Mouse (Mus musculus) heart, adult 2 months (tissue): ENCODE results near the gene Tfap2d.

Experiments used
- CTCF ChIP-seq: fragments of 200-600 bp; IDR thresholded peaks from 2 replicates; pipeline ENCODE4 v1.8.1; 2022; ENCODE audit warnings: antibody characterized with exemption, mild to moderate bottlenecking, moderate library complexity
- EP300 ChIP-seq: fragments of 200-500 bp; IDR thresholded peaks from 2 replicates; pipeline ENCODE4 v1.6.1; 2011; ENCODE audit warnings: low read depth, low read length, control low read depth; ENCODE audit not compliant: insufficient read depth
- POLR2A ChIP-seq: fragments of 200-500 bp; IDR thresholded peaks from 2 replicates; pipeline ENCODE4 v1.6.1; 2011; ENCODE audit warnings: mild to moderate bottlenecking, low read depth, low read length, control low read depth; ENCODE audit not compliant: insufficient read depth

DNA sequence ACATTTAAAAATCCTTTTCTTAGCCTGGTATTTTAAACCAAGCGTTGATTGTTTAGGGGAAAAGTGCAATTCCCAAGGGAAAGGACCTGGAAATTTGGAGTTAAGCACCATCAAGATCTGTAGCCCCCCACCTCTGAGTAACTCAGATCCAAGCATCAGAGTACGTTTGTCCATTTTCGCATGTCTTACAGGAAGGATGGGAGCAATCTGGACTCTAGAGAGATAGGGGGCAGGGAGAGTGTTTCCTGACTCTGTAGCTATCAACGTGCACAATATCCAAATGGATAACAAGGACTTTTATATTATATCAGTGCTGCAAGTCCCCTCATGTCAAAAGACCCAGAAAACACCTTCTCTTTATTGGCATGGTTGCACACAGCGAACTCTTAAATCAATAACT is 7.4 kb downstream of the Tfap2d start:
- no peak for TF ChIP-seq POLR2A
- no peak for TF ChIP-seq EP300
- no peak for TF ChIP-seq CTCF
